ENCODE assay signal across 4 mouse cellular contexts in the genomic region with DNA sequence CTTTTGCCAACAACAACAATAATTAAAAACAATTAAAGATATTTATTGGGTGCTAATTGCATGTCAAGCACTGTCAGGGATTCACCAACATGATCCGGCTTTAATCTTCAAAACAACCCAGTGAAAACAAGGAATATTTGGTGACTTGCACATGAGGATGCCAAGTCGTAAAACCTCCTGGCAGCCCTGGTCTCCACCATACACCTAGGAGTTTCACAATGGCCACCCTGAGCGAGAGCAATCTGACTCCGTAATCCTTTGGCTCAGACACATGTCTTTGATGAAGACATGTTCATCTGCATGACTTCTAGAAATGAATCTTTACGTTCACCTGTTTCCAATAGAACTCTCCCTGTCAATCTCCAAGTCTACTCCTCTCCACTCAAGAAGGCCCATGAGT.
"Had no signal": no experiment of that assay in that cellular context is flagged by ENCODE, and none has a peak within 500 bp of the region (broad histone marks: within the 10 kb centered on the region; RNA-seq: fewer than 3 reads in every experiment).

No protein-coding gene starts in this region.

- DNase-seq: heart, postnatal 36 days; kidney, adult 11 months; layer of hippocampus, adult 9-11 months; layer of hippocampus, postnatal 36 days had no signal
